Mouse (Mus musculus) heart, embryonic 14.5 days (tissue): ENCODE measurements around the gene Flt3l. TPM values are rescaled to one million over a fixed set of nuclear protein-coding genes. Genes with fewer than 3 reads are reported as not detected.
A peak's percentile ranks its signal among the peaks of the same experiment; 100 is the strongest.

Source experiments
- ATAC-seq: fragments of 200-750 bp; cut with Nextera tagmentation; 2 replicates; pipeline ENCODE4 v1.8.0; 2017; ENCODE audit warnings: low read depth, moderate TSS enrichment; ENCODE audit not compliant: insufficient number of reproducible peaks, insufficient read depth, low FRiP score
- H3K27ac ChIP-seq, 2 experiments: fragments of 200-500 bp in 1 of 2; fragments of 300-500 bp in 1 of 2; sonication (generic) in 1 of 2; replicated peaks in 1 of 2; 2 replicates each; pipeline ENCODE4 v1.5.1; 2012 to 2014; ENCODE audit warnings: low read depth in 2 of 2, low read length in 2 of 2, control low read depth in 1 of 2, mild to moderate bottlenecking in 1 of 2, mixed read lengths in 1 of 2; ENCODE audit not compliant: control insufficient read depth in 1 of 2, insufficient read depth in 1 of 2
- H3K27me3 ChIP-seq: fragments of 300-500 bp; sonication (generic); 2 replicates; pipeline ENCODE4 v1.6.1; 2014; ENCODE audit warnings: mild to moderate bottlenecking, low read length, control low read depth; ENCODE audit not compliant: control insufficient read depth, insufficient read depth
- H3K36me3 ChIP-seq: fragments of 300-500 bp; sonication (generic); 2 replicates; pipeline ENCODE4 v1.6.1; 2014; ENCODE audit warnings: mild to moderate bottlenecking, control low read depth, low read length, mixed read lengths; ENCODE audit not compliant: control insufficient read depth, insufficient read depth
- H3K4me1 ChIP-seq, 2 experiments: fragments of 200-500 bp in 1 of 2; fragments of 300-500 bp in 1 of 2; sonication (generic) in 1 of 2; 2 replicates each; pipeline ENCODE4 v1.6.1; 2012 to 2014; ENCODE audit warnings: low read length in 2 of 2, control low read depth in 1 of 2, mixed read lengths in 1 of 2; ENCODE audit not compliant: control insufficient read depth in 2 of 2, insufficient read depth in 2 of 2
- H3K4me2 ChIP-seq: fragments of 300-500 bp; sonication (generic); 2 replicates; pipeline ENCODE4 v1.6.1; 2014; ENCODE audit warnings: mild to moderate bottlenecking, low read length
- H3K4me3 ChIP-seq, 2 experiments: fragments of 200-500 bp in 1 of 2; fragments of 300-500 bp in 1 of 2; sonication (generic) in 1 of 2; 2 replicates each; pipeline ENCODE4 v1.5.1; 2012 to 2014; ENCODE audit warnings: low read length in 2 of 2, mild to moderate bottlenecking in 2 of 2, control low read depth in 1 of 2, low read depth in 1 of 2, moderate library complexity in 1 of 2; ENCODE audit not compliant: control insufficient read depth in 1 of 2, insufficient read depth in 1 of 2
- H3K9ac ChIP-seq: fragments of 300-500 bp; sonication (generic); 2 replicates; pipeline ENCODE4 v1.6.1; 2014; ENCODE audit warnings: mild to moderate bottlenecking, low read length
- H3K9me3 ChIP-seq: fragments of 300-500 bp; sonication (generic); 2 replicates; pipeline ENCODE4 v1.6.1; 2016; ENCODE audit warnings: low read length, control low read depth; ENCODE audit not compliant: control insufficient read depth
- WGBS: fragments of 180-500 bp; shearing (Covaris S2); extraction: QIAGEN DNeasy Blood & Tissue Kit; methylation state at CpG from one replicate; pipeline ENCODE4 v1.1.7; 2014; 5-methylcytosine and 5-hydroxymethylcytosine counted together
- polyA plus RNA-seq: library from polyadenylated mRNA; unstranded; fragments of >200 nt; fragmentation: Nextera tagmentation; extraction: Ambion mirVana; gene quantifications from 2 replicates; pipeline ENCODE4 v1.2.1, GENCODE M21; 2014

Gene Flt3l
- polyA plus RNA-seq, 1 experiment from 2014 or later, result 1.3 TPM

DNA sequence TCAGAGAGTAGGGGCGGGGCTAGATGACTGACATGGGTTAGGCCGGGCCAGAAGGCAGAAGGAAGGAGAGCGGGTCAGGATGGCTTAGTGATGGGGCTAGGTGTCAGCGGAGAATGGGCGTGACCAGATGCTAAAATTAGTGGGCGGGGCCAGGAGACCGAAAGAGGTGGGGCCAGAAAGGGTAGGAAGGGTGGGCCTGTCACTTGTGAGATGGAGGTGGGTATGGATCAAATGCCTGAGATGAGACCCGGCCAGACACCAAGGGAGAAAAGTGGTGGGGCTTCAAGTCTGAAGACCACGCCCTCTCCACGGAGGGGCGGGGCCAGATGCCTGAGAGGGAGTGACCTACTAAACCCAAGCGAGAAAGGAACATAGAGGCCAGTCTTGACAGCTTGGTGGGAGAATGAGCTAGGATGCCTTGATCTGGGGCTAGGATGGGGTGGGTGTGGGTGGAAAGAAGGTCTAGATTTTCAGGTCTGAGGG, 1.6 kb downstream of the Flt3l start:
- no peaks in the 10 kb centered on the region for H3K9me3 ChIP-seq
- H3K27ac ChIP-seq, result no peak overlapping the region
- H3K9ac ChIP-seq, result no peak overlapping the region
- no peak overlapping the region for H3K4me3 ChIP-seq
- ATAC-seq, result peak; percentile 38; the same call in 1 of the 2 replicates
- no peak overlapping the region for H3K4me2 ChIP-seq
- peaks cover 6% of the 10 kb centered on the region; the same call in 1 of the 2 replicates for H3K27me3 ChIP-seq
- H3K36me3 ChIP-seq, result no peaks in the 10 kb centered on the region
- WGBS, result 14% methylated on average over 12 of the region's 12 CpGs
- H3K4me1 ChIP-seq, result peaks cover 2 to 12% of the 10 kb centered on the region in 2 experiments; a peak in 3 of 4 replicates

DNA sequence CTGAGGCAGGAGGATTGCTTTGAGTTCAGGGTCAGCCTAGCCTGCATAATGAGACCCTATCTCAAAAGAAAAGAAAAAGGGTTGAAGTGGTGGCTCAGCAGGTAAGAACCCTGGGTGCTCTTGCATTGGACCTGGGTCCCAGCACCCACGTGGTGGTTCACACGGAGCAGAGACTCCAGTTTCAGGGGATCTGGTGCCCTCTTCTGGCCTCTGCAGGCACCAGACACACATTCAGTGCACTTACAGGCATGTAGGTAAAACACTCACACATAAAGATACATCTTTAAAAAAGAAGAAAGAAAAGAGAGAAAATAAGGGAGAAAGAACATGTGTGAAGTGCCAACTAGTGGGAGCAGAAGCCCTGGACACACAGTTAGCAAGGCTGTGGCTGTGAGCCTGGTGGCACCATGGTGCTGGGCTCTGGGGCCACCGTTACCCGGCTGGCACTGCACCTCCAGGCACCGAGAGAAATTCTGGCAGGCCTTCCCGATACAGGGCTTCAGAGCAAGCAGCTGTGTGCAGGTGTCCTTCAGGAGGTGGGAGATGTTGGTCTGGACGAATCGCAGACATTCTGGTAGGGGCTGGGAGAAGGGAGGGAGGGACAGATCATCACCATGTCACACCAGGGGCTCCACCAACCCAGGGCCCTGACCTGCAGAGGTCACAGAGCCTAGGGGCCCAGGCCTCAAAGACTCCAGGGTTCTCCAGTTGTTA, 2.6 kb downstream of the Flt3l start:
- no peak for ATAC-seq
- 74% methylated on average over 8 of the region's 8 CpGs for WGBS
- H3K9me3 ChIP-seq, result no peaks in the 10 kb centered on the region

DNA sequence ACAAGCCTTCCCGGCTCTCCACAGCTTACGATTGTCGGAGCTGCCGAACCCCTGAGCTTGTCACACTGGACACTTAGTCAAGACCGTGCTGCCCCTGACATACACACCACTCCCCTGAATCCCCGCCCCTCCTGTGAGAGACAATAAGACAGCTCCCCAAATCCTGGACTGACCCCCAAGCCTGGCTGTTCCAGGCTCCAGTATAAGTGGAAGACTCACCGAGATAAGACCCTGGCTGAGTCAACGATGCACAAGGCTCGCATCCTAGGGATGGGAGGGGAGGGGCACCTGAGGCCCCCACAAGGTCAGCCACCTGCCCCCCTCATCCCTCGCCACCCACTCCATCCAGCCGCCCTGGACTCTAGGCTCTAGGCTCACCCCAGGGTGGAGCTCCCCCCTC, 4.4 kb downstream of the Flt3l start:
- H3K27me3 ChIP-seq, result peaks cover 6% of the 10 kb centered on the region; the same call in 1 of the 2 replicates
- no peak for ATAC-seq
- H3K27ac ChIP-seq, result no peak overlapping the region
- H3K9me3 ChIP-seq, result no peaks in the 10 kb centered on the region
- H3K4me2 ChIP-seq, result no peak overlapping the region
- WGBS, result 65% methylated on average over 10 of the region's 11 CpGs
- no peak overlapping the region for H3K4me3 ChIP-seq
- peak overlapping the region; percentile 22 for H3K9ac ChIP-seq
- H3K36me3 ChIP-seq, result peaks cover 7% of the 10 kb centered on the region
- H3K4me1 ChIP-seq, result peaks cover 11 to 23% of the 10 kb centered on the region in 2 experiments

More for the DNA sequence above, 2.6 kb downstream of the Flt3l start:
- Histone ChIP-seq H3K27me3 (peaks cover 6% of the 10 kb centered on the region; the same call in 1 of the 2 replicates), H3K4me1 (peaks cover 5 to 16% of the 10 kb centered on the region in 2 experiments; a peak in 3 of 4 replicates), H3K36me3 (no peaks in the 10 kb centered on the region), H3K4me3 (no peak overlapping the region), H3K4me2 (no peak overlapping the region), H3K27ac (no peak overlapping the region), H3K9ac (no peak overlapping the region)

DNA sequence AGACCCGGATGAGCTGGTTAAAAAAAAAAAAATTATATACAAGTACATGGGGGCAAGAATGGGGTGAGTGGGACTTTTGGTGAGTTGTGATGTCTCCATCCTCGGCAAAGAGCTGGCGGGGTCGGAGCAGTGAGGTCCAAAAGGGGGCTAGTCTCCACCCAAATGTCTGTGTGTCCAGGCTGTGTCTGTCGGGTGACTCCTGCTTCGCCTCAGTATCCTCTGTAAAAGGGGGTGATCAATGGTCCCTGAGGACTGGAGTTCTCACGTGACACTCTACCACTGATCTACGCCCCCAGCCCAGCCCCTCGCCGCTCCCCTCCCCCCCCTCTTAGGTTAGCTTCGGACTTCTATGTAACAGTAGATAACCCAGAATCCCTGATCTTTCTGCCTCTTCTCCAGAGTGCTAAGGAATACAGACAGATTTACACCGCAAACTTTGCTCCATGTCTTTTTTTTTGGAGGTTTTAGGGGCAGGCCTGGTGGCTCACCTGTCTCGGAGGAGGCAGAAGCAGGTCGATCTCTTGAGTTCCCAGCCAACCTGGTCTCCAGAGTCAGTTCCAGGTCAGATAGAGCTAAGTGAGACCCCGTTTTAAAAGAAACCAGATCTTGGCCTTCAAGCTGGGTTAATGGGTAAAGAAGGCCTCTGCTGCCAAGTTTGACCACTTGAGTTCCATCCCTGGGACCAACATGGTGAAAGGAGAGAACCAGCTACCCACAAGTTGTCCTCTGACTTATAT, 6.3 kb downstream of the Flt3l start:
- Histone ChIP-seq H3K4me2 (peak overlapping the region; percentile 70), H3K9me3 (no peaks in the 10 kb centered on the region), H3K27ac (peak overlapping the region in 1 of 2 experiments; percentile 92; a peak in 1 of 4 replicates), H3K9ac (peak overlapping the region; percentile 82; the same call in 1 of the 2 replicates), H3K27me3 (no peaks in the 10 kb centered on the region), H3K4me3 (peak overlapping the region in 1 of 2 experiments; percentile 65; a peak in 1 of 4 replicates), H3K4me1 (peaks cover 18 to 23% of the 10 kb centered on the region in 2 experiments), H3K36me3 (peaks cover 26% of the 10 kb centered on the region)
- no peak for ATAC-seq
- 54% methylated on average over 15 of the region's 15 CpGs for WGBS

DNA sequence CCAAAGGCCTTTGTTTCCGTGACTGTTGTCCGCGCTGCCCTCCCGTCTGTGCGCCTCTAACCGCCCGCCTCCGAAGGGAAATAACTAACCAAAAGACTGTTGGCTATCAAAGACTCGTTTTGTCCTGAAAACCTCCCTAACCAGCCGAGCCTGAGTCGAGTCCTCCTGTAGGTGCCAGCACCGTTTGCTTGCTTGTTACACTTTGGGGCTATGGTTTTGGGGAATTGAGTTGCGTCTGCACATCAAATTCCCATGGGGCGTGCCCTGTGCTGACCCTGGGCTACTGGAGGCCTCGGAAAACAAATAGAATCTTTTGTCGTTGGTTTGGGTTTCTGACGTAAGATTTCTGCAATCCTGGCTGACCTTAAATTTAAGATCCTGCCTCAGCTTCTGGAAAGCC, 6.9 kb downstream of the Flt3l start:
- peak overlapping the region; percentile 82 for H3K9ac ChIP-seq
- H3K4me1 ChIP-seq, result peaks cover 20 to 25% of the 10 kb centered on the region in 2 experiments
- ATAC-seq, result peak; percentile 0; the same call in 1 of the 2 replicates
- 1% methylated on average over 17 of the region's 17 CpGs for WGBS
- H3K27me3 ChIP-seq, result no peaks in the 10 kb centered on the region
- peak overlapping the region; percentile 70 for H3K4me2 ChIP-seq
- peaks cover 29% of the 10 kb centered on the region for H3K36me3 ChIP-seq
- peak overlapping the region; percentile 65 to 87 for H3K4me3 ChIP-seq
- H3K9me3 ChIP-seq, result no peaks in the 10 kb centered on the region
- peak overlapping the region; percentile 92 to 95 for H3K27ac ChIP-seq

DNA sequence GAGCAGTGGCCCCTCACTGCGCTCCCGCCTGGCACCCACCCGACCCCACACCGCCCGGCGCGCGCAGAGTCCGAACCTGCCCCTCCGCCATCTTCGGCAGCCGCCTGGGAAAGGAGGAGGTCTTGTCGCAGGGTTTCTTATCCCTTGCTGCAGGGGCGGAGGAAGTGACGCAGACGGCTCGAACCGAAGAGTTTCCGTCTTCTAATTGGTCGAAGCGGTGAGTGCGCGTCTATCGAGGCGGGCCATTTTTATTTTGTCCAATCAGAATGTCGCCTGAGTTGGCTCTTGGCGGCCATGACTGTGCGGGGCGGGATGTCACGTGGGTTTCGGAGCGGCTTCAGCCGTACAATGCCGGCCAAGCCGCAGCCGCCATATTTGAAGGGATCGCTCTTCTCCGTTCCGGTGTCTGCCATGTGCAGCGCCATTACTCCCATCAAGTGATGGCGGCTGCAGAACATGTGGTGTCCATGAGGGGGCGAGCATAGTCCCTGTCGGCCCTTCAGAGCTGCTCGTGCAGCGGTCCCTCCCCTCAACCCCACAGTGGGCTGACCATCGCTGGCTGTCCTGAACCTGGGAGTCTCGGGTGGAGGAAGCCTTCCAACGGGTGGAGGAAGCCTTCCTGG, 7.5 kb downstream of the Flt3l start, which contains the start of gene Rpl13a:
TSS of gene Rpl13a (minus strand) at position 138 of the 623 bp plus-strand sequence.
- peak; percentile 92 for ATAC-seq
- Histone ChIP-seq H3K9me3 (no peaks in the 10 kb centered on the region), H3K4me1 (peaks cover 20 to 25% of the 10 kb centered on the region in 2 experiments)

DNA sequence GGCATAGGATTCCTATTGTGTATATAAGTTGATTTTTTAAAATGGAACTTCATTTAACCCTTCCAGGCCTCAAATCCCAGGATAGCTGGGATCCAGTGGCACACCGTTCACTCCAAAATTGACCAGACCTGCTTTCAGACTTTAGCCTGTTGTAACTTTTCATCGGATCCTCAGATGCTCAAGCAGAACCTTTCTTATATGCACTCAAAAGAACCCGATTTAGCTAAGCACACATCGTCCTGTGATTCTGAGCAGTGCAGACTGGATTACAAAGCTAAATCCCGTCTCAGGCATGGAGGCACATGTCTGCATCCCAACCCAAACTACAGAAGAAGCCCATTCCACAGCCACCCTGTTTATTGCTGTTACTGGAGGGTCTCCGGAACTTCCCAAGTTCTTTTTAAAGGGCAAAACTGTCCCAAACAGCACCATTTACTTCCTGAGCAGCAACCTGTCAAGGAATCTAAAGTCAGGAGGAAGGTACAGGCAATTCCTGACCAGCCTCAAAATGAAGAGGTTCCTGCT, 8.5 kb downstream of the Flt3l start:
- H3K4me2 ChIP-seq, result peak overlapping the region; percentile 92
- H3K9ac ChIP-seq, result peak overlapping the region; percentile 99
- H3K27me3 ChIP-seq, result no peaks in the 10 kb centered on the region
- WGBS, result 3% methylated on average over 6 of the region's 6 CpGs
- no peak for ATAC-seq
- H3K9me3 ChIP-seq, result no peaks in the 10 kb centered on the region
- H3K4me1 ChIP-seq, result peaks cover 24 to 32% of the 10 kb centered on the region in 2 experiments
- H3K4me3 ChIP-seq, result peak overlapping the region; percentile 65 to 93
- peak overlapping the region; percentile 84 to 91 for H3K27ac ChIP-seq
- H3K36me3 ChIP-seq, result peaks cover 35% of the 10 kb centered on the region

More for the DNA sequence above, 7.5 kb downstream of the Flt3l start, which contains the start of gene Rpl13a:
- peak within 1 kb of the TSS; percentile 65 to 93 for H3K4me3 ChIP-seq
- H3K27me3 ChIP-seq, result no peaks in the 10 kb centered on the region
- peak within 1 kb of the TSS; percentile 92 for H3K4me2 ChIP-seq
- under 1% methylated on average over 48 of the region's 48 CpGs for WGBS
- H3K36me3 ChIP-seq, result peaks cover 29% of the 10 kb centered on the region
- peak within 1 kb of the TSS; percentile 92 to 95 for H3K27ac ChIP-seq
- peak within 1 kb of the TSS; percentile 99 for H3K9ac ChIP-seq
